Comparison of ENCODE assay signal across 8 mouse cellular contexts in the genomic region with DNA sequence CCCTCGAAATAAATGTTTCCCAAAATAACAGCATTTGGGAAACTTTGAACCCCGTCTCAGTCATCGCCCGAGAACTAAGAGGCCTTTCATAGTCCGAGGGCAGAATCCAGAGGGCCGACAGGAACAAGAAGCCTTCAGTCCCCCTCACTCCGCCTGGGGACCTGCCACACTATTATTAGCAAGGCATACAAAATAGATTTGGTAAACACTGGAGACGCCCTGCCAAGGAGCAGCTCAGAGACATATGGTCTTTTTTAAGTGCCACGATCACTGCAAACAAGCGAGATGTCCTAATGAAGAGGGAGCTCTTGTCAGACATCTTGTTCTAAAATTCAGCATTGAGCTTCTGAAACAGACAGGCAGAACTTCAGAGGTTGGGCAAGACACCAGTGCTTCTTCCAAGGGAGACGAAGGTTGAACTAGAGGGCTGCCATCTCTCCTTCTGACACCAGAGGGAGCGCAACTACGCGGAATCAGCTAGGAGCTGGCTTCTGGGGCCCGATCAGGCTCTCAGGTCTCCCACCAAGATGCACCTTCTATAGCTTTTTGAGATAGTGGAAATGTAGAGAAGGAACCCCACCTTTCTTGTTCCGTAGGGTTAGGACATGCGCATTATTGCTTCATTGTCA.
DNase-seq lines count a peak whose midpoint lies in the region; ATAC-seq and TF ChIP-seq lines count a peak whose summit lies in the region.

No protein-coding gene starts in this region.

- H3K36me3 ChIP-seq in kidney, embryonic 14.5 days (ENCODE audit: control insufficient read depth, insufficient read depth, low read length), result no peaks in the 10 kb centered on the region
- no peaks in the 10 kb centered on the region for H3K36me3 ChIP-seq in intestine, postnatal 0 days (ENCODE audit: control insufficient read depth, insufficient read depth)
- no peaks in the 10 kb centered on the region for H3K36me3 ChIP-seq in limb, embryonic 11.5 days (ENCODE audit: control insufficient read depth, insufficient read depth, low read length)

- H3K27me3 ChIP-seq in kidney, embryonic 14.5 days (ENCODE audit: control insufficient read depth, insufficient read depth, low read length), result no peaks in the 10 kb centered on the region
- no peaks in the 10 kb centered on the region for H3K27me3 ChIP-seq in intestine, postnatal 0 days (replicated peaks; ENCODE audit: control insufficient read depth, insufficient read depth, low read length)
- H3K27me3 ChIP-seq in limb, embryonic 11.5 days (ENCODE audit: control insufficient read depth, insufficient read depth, low read length), result no peaks in the 10 kb centered on the region

- no peak overlapping the region for H3K4me2 ChIP-seq in kidney, embryonic 14.5 days (replicated peaks; ENCODE audit: low read depth, low read length)
- H3K4me2 ChIP-seq in intestine, postnatal 0 days (replicated peaks; ENCODE audit: low read depth), result no peak overlapping the region
- no peak overlapping the region for H3K4me2 ChIP-seq in limb, embryonic 11.5 days (ENCODE audit: low read depth, severe bottlenecking)

- peak; percentile 90 for TF ChIP-seq CTCF in gastrocnemius, adult 2 months (IDR thresholded peaks at IDR 0.05)
- TF ChIP-seq CTCF in intestine, postnatal 0 days (IDR thresholded peaks at IDR 0.05; ENCODE audit: low read depth), result peak; percentile 87

- intact Hi-C loops in gastrocnemius, adult 2 months (cut with DNase I), result loop anchor here (2.0 to 10.0 kb wide), 2 partner anchors 316 to 1116 kb away; no protein-coding TSS in a partner anchor

- DNase-seq in kidney, adult 18-20 months, result peak; percentile 70
- DNase-seq in cerebellum, postnatal 4 days (ENCODE audit: low spot score in 2 of 2), result peak; percentile 85 to 92
- peak; percentile 77 for DNase-seq in gastrocnemius, adult 2 months
- peak; percentile 84 for DNase-seq in limb, embryonic 11.5 days (ENCODE audit: low spot score)
- peak; percentile 77 for DNase-seq in ovary, postnatal 14 days (ENCODE audit: low spot score)
- DNase-seq in urinary bladder, postnatal 36 days (ENCODE audit: low spot score in 2 of 2), result peak; percentile 67 to 80

- WGBS in kidney, embryonic 14.5 days, result 47% methylated on average over 17 of the region's 17 CpGs
- WGBS in intestine, postnatal 0 days, result 36% methylated on average over 17 of the region's 17 CpGs
- 55% methylated on average over 17 of the region's 17 CpGs for WGBS in limb, embryonic 11.5 days

- H3K4me3 ChIP-seq in kidney, embryonic 14.5 days (ENCODE audit: low read length), result no peak overlapping the region
- no peak overlapping the region for H3K4me3 ChIP-seq in gastrocnemius, adult 2 months
- no peak overlapping the region for H3K4me3 ChIP-seq in intestine, postnatal 0 days (ENCODE audit: low read depth, low read length)
- no peak overlapping the region for H3K4me3 ChIP-seq in limb, embryonic 11.5 days (ENCODE audit: low read depth, low read length)

- H3K9ac ChIP-seq in kidney, embryonic 14.5 days (ENCODE audit: low read depth, low read length), result no peak overlapping the region
- H3K9ac ChIP-seq in intestine, postnatal 0 days (ENCODE audit: low read depth, low read length), result no peak overlapping the region
- H3K9ac ChIP-seq in limb, embryonic 11.5 days (ENCODE audit: low read length), result no peak overlapping the region

- ATAC-seq in kidney, embryonic 14.5 days (ENCODE audit: low FRiP score, low TSS enrichment), result no peak
- no peak for ATAC-seq in intestine, postnatal 0 days
- no peak for ATAC-seq in limb, embryonic 11.5 days (ENCODE audit: insufficient number of reproducible peaks, low FRiP score, low TSS enrichment, low read depth)

- no peak overlapping the region for H3K27ac ChIP-seq in kidney, embryonic 14.5 days (ENCODE audit: low read depth, low read length)
- H3K27ac ChIP-seq in gastrocnemius, adult 2 months, result no peak overlapping the region
- H3K27ac ChIP-seq in intestine, postnatal 0 days (ENCODE audit: low read depth, low read length), result no peak overlapping the region
- H3K27ac ChIP-seq in limb, embryonic 11.5 days (replicated peaks; ENCODE audit: low read depth, low read length), result no peak overlapping the region

- no peaks in the 10 kb centered on the region for H3K9me3 ChIP-seq in kidney, embryonic 14.5 days (ENCODE audit: control insufficient read depth, low read length)
- no peaks in the 10 kb centered on the region for H3K9me3 ChIP-seq in intestine, postnatal 0 days (ENCODE audit: control insufficient read depth)
- no peaks in the 10 kb centered on the region for H3K9me3 ChIP-seq in limb, embryonic 11.5 days (ENCODE audit: control insufficient read depth, low read length)

- no peaks in the 10 kb centered on the region for H3K4me1 ChIP-seq in kidney, embryonic 14.5 days (ENCODE audit: control insufficient read depth, insufficient read depth, low read length)
- H3K4me1 ChIP-seq in intestine, postnatal 0 days (replicated peaks; ENCODE audit: control insufficient read depth, insufficient read depth, low read length), result no peaks in the 10 kb centered on the region
- H3K4me1 ChIP-seq in limb, embryonic 11.5 days (ENCODE audit: control insufficient read depth, insufficient read depth, low read length), result no peaks in the 10 kb centered on the region
